Mouse (Mus musculus) midbrain, embryonic 12.5 days (tissue): ENCODE results near the gene Cdsn. TPM values are rescaled to one million over a fixed set of nuclear protein-coding genes. Genes with fewer than 3 reads are reported as not detected.

Source experiments
- ATAC-seq: fragments of 200-750 bp; cut with Nextera tagmentation; 2 replicates; pipeline ENCODE4 v1.8.0; 2017; ENCODE audit warnings: low read depth, moderate TSS enrichment, moderate library complexity; ENCODE audit not compliant: low FRiP score
- H3K27ac ChIP-seq: fragments of 300-500 bp; sonication (generic); replicated peaks from 2 replicates; pipeline ENCODE4 v1.5.1; 2016; ENCODE audit warnings: mild to moderate bottlenecking
- H3K27me3 ChIP-seq: fragments of 300-500 bp; sonication (generic); 2 replicates; pipeline ENCODE4 v1.6.1; 2016; ENCODE audit warnings: mild to moderate bottlenecking
- H3K36me3 ChIP-seq: fragments of 300-500 bp; sonication (generic); 2 replicates; pipeline ENCODE4 v1.6.1; 2016
- H3K4me1 ChIP-seq: fragments of 300-500 bp; sonication (generic); 2 replicates; pipeline ENCODE4 v1.6.1; 2016
- H3K4me2 ChIP-seq: fragments of 300-500 bp; sonication (generic); replicated peaks from 2 replicates; pipeline ENCODE4 v1.6.1; 2016; ENCODE audit warnings: mild to moderate bottlenecking, moderate library complexity
- H3K4me3 ChIP-seq: fragments of 300-500 bp; sonication (generic); 2 replicates; pipeline ENCODE4 v1.5.1; 2016; ENCODE audit warnings: mild to moderate bottlenecking
- H3K9ac ChIP-seq: fragments of 300-500 bp; sonication (generic); replicated peaks from 2 replicates; pipeline ENCODE4 v1.6.1; 2016; ENCODE audit warnings: mild to moderate bottlenecking, moderate library complexity
- H3K9me3 ChIP-seq: fragments of 300-500 bp; sonication (generic); 2 replicates; pipeline ENCODE4 v1.6.1; 2016; ENCODE audit warnings: mild to moderate bottlenecking
- WGBS: fragments of 180-500 bp; shearing (Covaris S2); methylation state at CpG from one replicate; pipeline ENCODE4 v1.1.7; 2016; 5-methylcytosine and 5-hydroxymethylcytosine counted together
- polyA plus RNA-seq: library from polyadenylated mRNA; unstranded; fragments of >200 nt; fragmentation: Nextera tagmentation; extraction: Ambion mirVana; gene quantifications from 2 replicates; pipeline ENCODE4 v1.2.1, GENCODE M21; 2016

Gene Cdsn
- polyA plus RNA-seq, 1 experiment from 2014 or later, result 0.06 TPM

DNA sequence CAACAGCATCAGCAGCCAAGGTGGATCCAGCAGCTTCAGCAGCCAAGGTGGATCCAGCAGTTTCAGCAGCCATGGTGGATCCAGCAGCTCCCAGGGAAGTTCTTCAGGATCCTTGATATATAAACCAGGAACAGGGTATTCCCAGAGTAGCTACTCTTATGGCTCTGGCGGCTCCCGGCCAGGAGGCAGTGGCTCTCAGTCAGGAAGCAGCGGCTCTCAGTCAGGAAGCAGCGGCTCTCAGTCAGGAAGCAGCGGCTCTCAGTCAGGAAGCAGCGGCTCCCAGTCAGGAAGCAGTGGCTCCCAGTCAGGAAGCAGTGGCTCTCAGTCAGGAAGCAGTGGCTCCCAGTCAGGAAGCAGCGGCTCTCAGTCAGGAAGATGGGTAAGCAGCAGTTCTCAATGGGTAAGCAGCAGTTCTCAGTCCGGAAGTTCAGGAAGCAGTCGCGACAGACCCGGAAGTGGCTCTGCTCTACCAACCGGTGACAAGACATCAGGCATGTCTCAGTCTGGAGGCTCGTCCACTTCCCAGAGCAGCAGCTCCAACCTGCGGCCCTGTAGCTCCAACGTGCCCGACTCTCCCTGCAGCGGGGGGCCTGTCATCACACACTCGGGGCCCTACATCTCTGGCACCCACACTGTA lies 3.0 kb downstream of the Cdsn start:
- H3K36me3 ChIP-seq, result no peaks in the 10 kb centered on the region
- no peak overlapping the region for H3K4me3 ChIP-seq
- no peak overlapping the region for H3K4me2 ChIP-seq
- H3K9me3 ChIP-seq, result no peaks in the 10 kb centered on the region
- WGBS, result 94% methylated on average over 18 of the region's 18 CpGs
- H3K27ac ChIP-seq, result no peak overlapping the region
- no peaks in the 10 kb centered on the region for H3K4me1 ChIP-seq
- H3K9ac ChIP-seq, result no peak overlapping the region
- no peak for ATAC-seq
- no peaks in the 10 kb centered on the region; the same call in 1 of the 2 replicates for H3K27me3 ChIP-seq

DNA sequence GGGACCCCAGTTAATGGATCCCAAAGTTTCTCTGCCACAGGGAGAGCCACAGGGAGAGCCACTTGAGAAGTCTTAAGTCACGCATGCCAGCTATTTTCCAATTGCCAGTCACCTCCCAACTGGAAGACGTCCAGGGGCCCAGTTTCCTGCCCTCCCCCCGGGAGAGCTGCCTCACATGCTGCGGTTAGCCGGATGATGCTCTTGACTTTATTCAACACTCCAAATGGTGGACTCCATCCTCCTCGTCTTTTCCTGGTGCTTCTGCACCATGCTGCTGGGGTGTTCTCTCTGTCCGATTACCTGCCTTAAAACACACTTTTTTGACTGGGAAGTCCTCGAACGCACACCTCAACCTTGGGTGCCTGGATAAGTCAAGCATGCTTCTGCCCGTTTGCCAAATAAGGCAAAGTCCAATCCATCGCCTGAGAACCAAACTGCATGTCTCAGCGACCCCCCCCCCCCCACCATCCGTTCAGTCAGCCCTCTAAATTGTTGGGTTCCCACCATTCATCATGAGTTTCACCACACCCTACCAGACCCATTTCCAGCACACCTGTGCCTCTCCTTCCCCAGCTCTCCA lies 4.3 kb downstream of the Cdsn start:
- no peaks in the 10 kb centered on the region; the same call in 1 of the 2 replicates for H3K27me3 ChIP-seq
- no peaks in the 10 kb centered on the region for H3K9me3 ChIP-seq
- no peak overlapping the region for H3K4me2 ChIP-seq
- no peaks in the 10 kb centered on the region for H3K36me3 ChIP-seq
- WGBS, result 94% methylated on average over 13 of the region's 13 CpGs
- H3K9ac ChIP-seq, result no peak overlapping the region
- no peak overlapping the region for H3K27ac ChIP-seq
- H3K4me3 ChIP-seq, result no peak overlapping the region
- ATAC-seq, result no peak
- H3K4me1 ChIP-seq, result no peaks in the 10 kb centered on the region

DNA sequence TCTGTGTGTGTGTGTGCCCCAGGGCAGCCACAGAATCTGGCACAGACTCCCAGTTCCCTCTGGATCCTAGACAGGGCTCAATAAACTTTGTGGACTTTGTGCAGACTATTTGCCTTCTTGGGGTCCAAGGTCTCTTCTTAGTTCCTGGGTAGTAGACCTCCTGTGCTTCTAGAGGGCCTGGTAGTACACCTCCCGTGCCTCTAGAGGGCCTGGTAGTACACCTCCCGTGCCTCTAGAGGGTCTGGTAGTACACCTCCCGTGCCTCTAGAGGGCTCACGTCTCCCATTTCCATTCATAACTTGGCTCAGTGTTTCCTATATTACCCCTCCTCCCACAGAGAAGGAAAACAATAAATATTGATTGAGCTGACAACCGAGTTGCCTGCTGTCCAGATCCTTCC lies 4.9 kb downstream of the Cdsn start:
- Histone ChIP-seq H3K27me3 (no peaks in the 10 kb centered on the region; the same call in 1 of the 2 replicates), H3K4me3 (no peak overlapping the region), H3K9me3 (no peaks in the 10 kb centered on the region), H3K27ac (no peak overlapping the region), H3K4me2 (no peak overlapping the region), H3K9ac (no peak overlapping the region), H3K36me3 (no peaks in the 10 kb centered on the region), H3K4me1 (no peaks in the 10 kb centered on the region)
- WGBS, result 24% methylated on average over 5 of the region's 5 CpGs
- no peak for ATAC-seq

DNA sequence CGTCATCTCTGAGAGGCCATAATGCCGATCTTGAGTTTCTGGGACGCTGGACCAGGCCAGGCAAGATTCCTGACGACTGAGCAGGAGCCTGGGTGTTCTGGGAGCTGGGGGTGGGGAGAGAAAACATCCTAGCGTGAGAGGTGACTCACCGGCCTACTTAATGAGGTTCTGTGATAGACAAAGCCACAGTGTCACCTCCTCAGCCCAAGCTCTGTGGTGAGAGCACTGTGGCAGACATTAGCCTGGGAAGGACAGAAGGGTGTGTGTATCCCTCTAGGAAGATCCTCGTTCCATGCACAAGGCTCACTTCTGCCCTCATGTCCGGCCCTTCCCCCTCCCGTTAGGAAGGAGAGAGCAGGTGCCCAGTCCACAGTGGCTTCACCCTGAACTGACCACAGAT lies 5.4 kb downstream of the Cdsn start:
- H3K4me2 ChIP-seq, result no peak overlapping the region
- no peaks in the 10 kb centered on the region for H3K36me3 ChIP-seq
- H3K27ac ChIP-seq, result no peak overlapping the region
- no peak for ATAC-seq
- no peaks in the 10 kb centered on the region for H3K9me3 ChIP-seq
- no peak overlapping the region for H3K4me3 ChIP-seq
- no peaks in the 10 kb centered on the region for H3K4me1 ChIP-seq
- 78% methylated on average over 9 of the region's 9 CpGs for WGBS
- no peak overlapping the region for H3K9ac ChIP-seq
- no peaks in the 10 kb centered on the region for H3K27me3 ChIP-seq

DNA sequence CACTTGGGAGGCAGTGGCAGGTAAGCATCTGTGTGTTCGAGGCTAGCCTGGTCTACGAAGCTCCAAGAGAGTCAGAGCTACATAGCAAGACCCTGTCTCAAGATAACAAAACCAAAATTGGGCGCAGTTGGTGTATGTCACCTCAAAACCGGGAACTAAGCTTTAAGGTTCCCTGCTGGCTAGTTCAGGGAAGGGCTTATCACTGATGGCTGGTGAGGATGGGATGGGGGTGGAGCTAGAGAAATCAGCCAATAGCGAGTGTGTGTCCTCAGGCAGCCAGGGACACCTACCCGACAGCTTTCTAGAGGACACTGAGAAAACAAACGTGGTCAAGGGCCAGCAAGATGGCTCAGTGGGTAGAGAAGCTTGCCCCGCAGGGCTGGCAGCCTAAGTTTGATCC lies 6.3 kb downstream of the Cdsn start:
- Histone ChIP-seq H3K27ac (no peak overlapping the region), H3K4me2 (no peak overlapping the region), H3K9me3 (no peaks in the 10 kb centered on the region), H3K4me1 (no peaks in the 10 kb centered on the region), H3K36me3 (no peaks in the 10 kb centered on the region), H3K27me3 (no peaks in the 10 kb centered on the region), H3K9ac (no peak overlapping the region), H3K4me3 (no peak overlapping the region)
- no peak for ATAC-seq
- 62% methylated on average over 8 of the region's 8 CpGs for WGBS

DNA sequence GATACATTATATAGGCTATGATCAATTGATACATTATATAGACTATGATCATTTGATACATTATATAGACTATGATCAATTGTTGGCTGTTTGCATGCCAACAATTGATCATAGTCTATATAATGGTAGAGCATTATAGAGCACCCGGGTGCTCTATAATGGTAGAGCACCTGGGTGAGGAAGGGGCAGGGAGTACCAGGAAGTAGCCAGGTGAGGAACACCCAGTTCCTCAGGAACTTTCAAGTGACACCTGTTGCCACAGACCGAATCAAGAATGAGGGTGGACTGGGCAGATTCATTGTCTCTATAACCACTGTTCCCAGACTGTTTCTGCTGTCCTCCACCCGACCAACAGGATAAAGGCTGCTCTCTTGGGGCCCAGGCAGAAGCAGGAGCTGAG lies 15.2 kb downstream of the Cdsn start, which contains the start of gene 2300002M23Rik:
2300002M23Rik (plus strand) TSS at position 301 of the 400 bp plus-strand sequence.
- no peak within 1 kb of the TSS for H3K27ac ChIP-seq
- peaks cover 24% of the 10 kb centered on the region for H3K27me3 ChIP-seq
- 61% methylated on average over 3 of the region's 3 CpGs for WGBS
- peaks cover 13% of the 10 kb centered on the region for H3K4me1 ChIP-seq
- no peak within 1 kb of the TSS for H3K4me3 ChIP-seq
- H3K9ac ChIP-seq, result no peak within 1 kb of the TSS
- no peak within 1 kb of the TSS for H3K4me2 ChIP-seq
- no peak for ATAC-seq
- no peaks in the 10 kb centered on the region for H3K36me3 ChIP-seq
- 0 out of 2 replicates have a peak, but pooled peaks cover 4% of the 10 kb centered on the region for H3K9me3 ChIP-seq

DNA sequence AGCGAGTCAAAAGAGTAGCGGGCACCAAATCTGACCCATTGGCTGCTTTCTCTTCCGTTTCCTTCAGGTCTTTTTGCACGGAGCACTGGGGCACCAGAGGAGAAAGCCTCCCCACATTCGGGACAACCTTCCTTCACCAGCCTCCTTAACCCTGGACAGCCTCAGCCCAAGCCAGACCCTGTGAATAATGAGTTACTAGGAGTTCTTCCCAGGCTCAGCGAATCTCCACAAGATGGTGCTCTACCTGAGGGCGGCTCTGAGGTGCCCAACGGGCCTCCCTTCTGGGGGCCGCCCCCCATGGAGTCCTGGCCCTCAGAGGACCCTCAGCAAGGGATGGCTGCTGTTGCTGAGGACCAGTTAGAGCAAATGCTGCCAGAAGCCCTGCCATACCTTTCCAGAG lies 15.8 kb downstream of the Cdsn start:
- Histone ChIP-seq H3K4me2 (no peak overlapping the region), H3K9me3 (0 out of 2 replicates have a peak, but pooled peaks cover 4% of the 10 kb centered on the region), H3K4me3 (no peak overlapping the region), H3K27ac (no peak overlapping the region), H3K27me3 (peaks cover 24% of the 10 kb centered on the region), H3K4me1 (peaks cover 13% of the 10 kb centered on the region), H3K36me3 (no peaks in the 10 kb centered on the region), H3K9ac (no peak overlapping the region)
- ATAC-seq, result no peak
- 26% methylated on average over 9 of the region's 9 CpGs for WGBS

DNA sequence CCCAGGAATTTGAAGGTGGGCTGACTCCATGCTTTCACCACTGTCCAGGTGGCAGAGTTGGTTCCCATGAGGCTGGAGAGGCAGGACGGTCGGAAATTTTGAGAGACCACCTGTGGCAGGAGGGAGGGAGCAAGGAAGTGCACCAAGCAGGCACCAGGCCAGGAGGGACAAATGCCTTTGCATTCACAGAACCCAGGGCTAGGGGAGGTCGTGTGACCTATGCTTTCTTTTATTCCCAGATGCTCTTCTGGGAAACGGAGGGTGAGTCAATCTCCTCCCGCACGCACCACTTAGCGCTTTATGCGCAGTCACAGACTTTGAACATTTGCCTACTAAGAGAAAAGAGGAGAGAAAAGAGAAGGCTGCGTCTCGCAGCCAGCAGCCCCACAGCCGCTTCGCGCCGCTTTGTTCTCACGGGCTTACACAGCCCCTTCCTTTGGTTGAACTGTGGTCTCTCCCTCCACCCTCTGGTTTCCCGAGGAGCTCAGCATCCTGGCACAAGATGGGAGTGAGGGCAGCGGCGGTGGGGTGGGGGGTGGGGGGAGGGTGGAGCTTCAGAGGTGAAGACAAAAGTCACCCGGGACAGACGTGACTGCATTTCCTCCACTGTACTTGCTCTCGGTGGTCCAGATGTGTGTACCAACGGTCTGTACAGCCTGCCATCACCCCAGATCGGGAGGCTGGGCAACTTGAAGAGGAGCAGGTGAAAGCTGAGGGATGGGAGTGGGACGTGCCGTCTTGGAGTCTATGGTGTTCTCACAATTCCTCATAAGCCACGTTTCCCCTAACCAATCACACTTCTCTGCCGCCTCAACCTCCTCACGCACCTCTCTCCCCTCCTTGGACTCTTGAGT lies 17.4 kb downstream of the Cdsn start:
- peaks cover 13% of the 10 kb centered on the region for H3K4me1 ChIP-seq
- H3K4me2 ChIP-seq, result peak overlapping the region; percentile 58
- H3K9ac ChIP-seq, result peak overlapping the region; percentile 41
- H3K4me3 ChIP-seq, result peak overlapping the region; percentile 31
- no peaks in the 10 kb centered on the region for H3K36me3 ChIP-seq
- 3% methylated on average over 27 of the region's 28 CpGs for WGBS
- no peak overlapping the region for H3K27ac ChIP-seq
- peaks cover 24% of the 10 kb centered on the region for H3K27me3 ChIP-seq
- H3K9me3 ChIP-seq, result 0 out of 2 replicates have a peak, but pooled peaks cover 4% of the 10 kb centered on the region
- ATAC-seq, result peak; percentile 41

DNA sequence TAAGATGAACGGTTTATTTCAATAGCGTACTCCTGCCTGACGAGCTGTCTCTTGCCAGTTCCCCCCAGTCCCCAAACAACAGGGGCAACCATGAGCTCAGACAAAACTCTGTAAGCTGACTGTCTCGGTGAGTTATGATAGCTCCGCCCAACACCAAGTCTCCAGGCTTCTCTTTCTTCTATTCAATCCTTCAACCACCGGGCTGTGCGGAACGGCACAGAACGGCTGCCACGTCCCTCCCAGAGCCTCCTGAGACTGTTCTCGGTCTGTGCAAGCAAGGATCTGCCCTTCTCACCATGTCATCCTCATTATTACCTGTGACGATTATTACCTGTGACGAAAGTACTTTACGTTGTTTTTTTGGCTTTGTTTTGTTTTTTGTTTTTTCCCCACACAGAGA lies 18.9 kb downstream of the Cdsn start:
- 83% methylated on average over 14 of the region's 14 CpGs for WGBS
- no peak overlapping the region for H3K27ac ChIP-seq
- no peaks in the 10 kb centered on the region for H3K36me3 ChIP-seq
- 0 out of 2 replicates have a peak, but pooled peaks cover 4% of the 10 kb centered on the region for H3K9me3 ChIP-seq
- no peak for ATAC-seq
- peaks cover 27% of the 10 kb centered on the region for H3K27me3 ChIP-seq
- H3K4me1 ChIP-seq, result peaks cover 13% of the 10 kb centered on the region
- no peak overlapping the region for H3K4me2 ChIP-seq
- H3K9ac ChIP-seq, result no peak overlapping the region
- no peak overlapping the region for H3K4me3 ChIP-seq

DNA sequence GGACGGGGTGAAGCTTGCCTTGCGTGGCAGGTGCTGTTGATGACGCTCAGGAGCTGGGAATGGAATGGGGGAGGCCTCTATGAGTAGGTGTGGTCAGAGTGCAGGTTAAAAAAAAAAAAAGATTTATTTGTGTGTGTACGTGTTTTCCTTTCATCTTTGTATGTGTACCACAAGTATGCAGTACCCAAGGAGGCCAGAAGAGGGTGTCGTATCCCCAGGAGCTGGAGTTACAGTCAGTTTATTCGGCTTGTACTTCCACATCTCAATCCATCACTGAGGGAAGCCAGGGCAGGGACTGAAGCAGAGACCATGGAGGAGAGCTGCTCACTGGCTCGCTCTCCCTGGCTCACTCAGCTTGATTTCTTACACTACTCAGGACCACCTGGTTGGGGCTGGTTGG lies 19.5 kb downstream of the Cdsn start:
- peaks cover 13% of the 10 kb centered on the region for H3K4me1 ChIP-seq
- peaks cover 27% of the 10 kb centered on the region for H3K27me3 ChIP-seq
- no peak overlapping the region for H3K4me3 ChIP-seq
- H3K4me2 ChIP-seq, result no peak overlapping the region
- WGBS, result 97% methylated on average over 7 of the region's 7 CpGs
- H3K27ac ChIP-seq, result no peak overlapping the region
- H3K36me3 ChIP-seq, result no peaks in the 10 kb centered on the region
- no peak for ATAC-seq
- 0 out of 2 replicates have a peak, but pooled peaks cover 4% of the 10 kb centered on the region for H3K9me3 ChIP-seq
- H3K9ac ChIP-seq, result no peak overlapping the region

DNA sequence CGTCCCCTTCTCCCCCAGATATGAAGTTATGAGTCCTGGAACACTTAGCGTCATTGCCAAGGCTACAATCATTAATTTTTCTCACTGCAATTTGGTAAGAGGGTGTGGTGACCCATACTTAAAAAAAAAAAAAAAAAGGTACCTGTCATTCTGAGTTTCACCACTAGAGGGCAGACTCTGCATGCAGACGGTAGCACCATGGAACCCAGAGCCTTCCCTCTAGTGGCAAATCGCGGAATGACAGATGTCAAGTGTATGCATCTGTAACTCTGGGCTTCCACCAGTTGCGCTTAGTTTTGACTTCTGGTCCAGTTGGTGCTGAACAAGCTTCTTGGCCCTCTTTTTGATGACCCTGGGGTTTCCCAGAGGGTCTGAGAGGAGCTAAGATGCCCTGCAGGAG lies 26.3 kb downstream of the Cdsn start:
- ATAC-seq, result no peak
- no peak overlapping the region for H3K4me2 ChIP-seq
- H3K9ac ChIP-seq, result no peak overlapping the region
- H3K9me3 ChIP-seq, result 0 out of 2 replicates have a peak, but pooled peaks cover 4% of the 10 kb centered on the region
- 21% methylated on average over 6 of the region's 6 CpGs for WGBS
- no peaks in the 10 kb centered on the region for H3K4me1 ChIP-seq
- H3K27ac ChIP-seq, result no peak overlapping the region
- no peak overlapping the region for H3K4me3 ChIP-seq
- H3K36me3 ChIP-seq, result no peaks in the 10 kb centered on the region
- H3K27me3 ChIP-seq, result peaks cover 3% of the 10 kb centered on the region; the same call in 1 of the 2 replicates

DNA sequence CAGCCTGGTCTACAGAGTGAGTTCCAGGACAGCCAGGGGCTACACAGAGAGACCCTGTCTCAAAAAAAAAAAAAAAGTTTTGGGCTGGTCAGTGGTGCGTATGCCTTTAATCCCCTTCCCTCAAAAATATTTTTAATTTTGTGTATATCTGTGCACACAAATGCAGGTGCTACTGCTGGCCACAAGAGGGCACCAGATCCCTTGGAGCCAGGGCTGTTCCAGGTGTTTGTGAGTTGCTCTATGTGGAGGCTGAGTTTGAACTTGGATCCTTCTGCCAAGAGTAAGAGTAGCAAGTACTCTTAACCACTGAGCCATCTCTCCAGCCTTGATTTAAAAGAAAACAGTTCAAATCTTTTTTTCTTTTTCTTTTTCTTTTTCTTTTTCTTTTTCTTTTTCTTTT lies 31.0 kb downstream of the Cdsn start:
- Histone ChIP-seq H3K27ac (no peak overlapping the region), H3K4me3 (no peak overlapping the region), H3K4me1 (peaks cover 4% of the 10 kb centered on the region), H3K36me3 (no peaks in the 10 kb centered on the region), H3K9me3 (0 out of 2 replicates have a peak, but pooled peaks cover 7% of the 10 kb centered on the region), H3K4me2 (no peak overlapping the region), H3K27me3 (peaks cover 25% of the 10 kb centered on the region), H3K9ac (no peak overlapping the region)
- WGBS, result 100% methylated on average over 1 of the region's 1 CpGs
- no peak for ATAC-seq
